Mouse (Mus musculus): ENCODE results near the gene Zfp697.
"Not testable (repeated sequence)": the region's sequence is repeated elsewhere in the genome, so short reads cannot be mapped to it uniquely, and the experiment has no call there.

The Zfp697 gene

GRCm38 (mm10) chr3:98368776-98369175 lies 13.5 kb upstream of the Zfp697 start:
- DNase-seq (ENCODE audit: low read depth, low spot score) = no peak

GRCm38 (mm10) chr3:98374062-98374719 lies 8.1 kb upstream of the Zfp697 start:
- DNase-seq (ENCODE audit: low read depth, low spot score) = no peak

GRCm38 (mm10) chr3:98374980-98375379 lies 7.3 kb upstream of the Zfp697 start:
- DNase-seq (ENCODE audit: low read depth, low spot score) = no peak

- DNase-seq (ENCODE audit: low read depth, low spot score) = no peak
Measured at GRCm38 (mm10) chr3:98378267-98378666, 4.0 kb upstream of the Zfp697 start.

- DNase-seq (ENCODE audit: low read depth, low spot score) = no peak
Measured at GRCm38 (mm10) chr3:98379236-98379635, 3.0 kb upstream of the Zfp697 start.

GRCm38 (mm10) chr3:98381677-98382245 lies 500 bp upstream of the Zfp697 start:
- DNase-seq (ENCODE audit: low read depth, low spot score) = peak; percentile 52

GRCm38 (mm10) chr3:98383024-98383790 lies 946 bp downstream of the Zfp697 start:
- DNase-seq (ENCODE audit: low read depth, low spot score) = peak; percentile 54

GRCm38 (mm10) chr3:98387086-98387485 lies 4.8 kb downstream of the Zfp697 start:
- peak; percentile 45 for DNase-seq (ENCODE audit: low read depth, low spot score)

GRCm38 (mm10) chr3:98387756-98388155 lies 5.5 kb downstream of the Zfp697 start:
- no peak for DNase-seq (ENCODE audit: low read depth, low spot score)

- DNase-seq (ENCODE audit: low read depth, low spot score) = peak; percentile 49
Measured at GRCm38 (mm10) chr3:98389305-98389704, 7.0 kb downstream of the Zfp697 start.

GRCm38 (mm10) chr3:98404268-98404895 lies 22.1 kb downstream of the Zfp697 start:
- peak; percentile 77 for DNase-seq (ENCODE audit: low read depth, low spot score)

GRCm38 (mm10) chr3:98405877-98406276 lies 23.6 kb downstream of the Zfp697 start:
- not testable (repeated sequence) for DNase-seq (ENCODE audit: low read depth, low spot score)

GRCm38 (mm10) chr3:98406569-98407144 lies 24.4 kb downstream of the Zfp697 start:
- peak; percentile 47 for DNase-seq (ENCODE audit: low read depth, low spot score)

GRCm38 (mm10) chr3:98407261-98407780 lies 25.1 kb downstream of the Zfp697 start:
- not testable (repeated sequence) for DNase-seq (ENCODE audit: low read depth, low spot score)

GRCm38 (mm10) chr3:98410619-98411580 lies 28.6 kb downstream of the Zfp697 start:
- DNase-seq (ENCODE audit: low read depth, low spot score) = not testable (repeated sequence)

GRCm38 (mm10) chr3:98413733-98414132 lies 31.5 kb downstream of the Zfp697 start:
- DNase-seq (ENCODE audit: low read depth, low spot score) = no peak

- DNase-seq (ENCODE audit: low read depth, low spot score) = peak; percentile 16
Measured at GRCm38 (mm10) chr3:98414296-98414695, 32.0 kb downstream of the Zfp697 start.

- no peak for DNase-seq (ENCODE audit: low read depth, low spot score)
Measured at GRCm38 (mm10) chr3:98416426-98417250, 34.4 kb downstream of the Zfp697 start.

- peak; percentile 95 for DNase-seq (ENCODE audit: low read depth, low spot score)
Measured at GRCm38 (mm10) chr3:98417328-98417727, 35.1 kb downstream of the Zfp697 start.

All from brain, adult 2 months (tissue).